Mouse (Mus musculus) stomach, embryonic 15.5 days (tissue): ENCODE measurements around the gene Neu1. TPM values are rescaled to one million over a fixed set of nuclear protein-coding genes. Genes with fewer than 3 reads are reported as not detected.
A peak's percentile ranks its signal among the peaks of the same experiment; 100 is the strongest.
"Not testable (repeated sequence)": the region's sequence is repeated elsewhere in the genome, so short reads cannot be mapped to it uniquely, and the experiment has no call there.

Experiments
- ATAC-seq: fragments of 200-750 bp; cut with Nextera tagmentation; 2 replicates; pipeline ENCODE4 v1.8.0; 2017; ENCODE audit warnings: low read depth, moderate number of reproducible peaks, moderate TSS enrichment; ENCODE audit not compliant: insufficient read depth, low FRiP score
- H3K27ac ChIP-seq: fragments of 300-500 bp; sonication (generic); 2 replicates; pipeline ENCODE4 v1.5.1; 2015; ENCODE audit warnings: mild to moderate bottlenecking, inconsistent platforms
- H3K27me3 ChIP-seq: fragments of 300-500 bp; sonication (generic); replicated peaks from 2 replicates; pipeline ENCODE4 v1.6.1; 2015; ENCODE audit warnings: inconsistent platforms
- H3K36me3 ChIP-seq: fragments of 300-500 bp; sonication (generic); 2 replicates; pipeline ENCODE4 v1.6.1; 2015; ENCODE audit warnings: inconsistent platforms
- H3K4me1 ChIP-seq: fragments of 300-500 bp; sonication (generic); 2 replicates; pipeline ENCODE4 v1.6.1; 2015; ENCODE audit warnings: inconsistent platforms
- H3K4me2 ChIP-seq: fragments of 300-500 bp; sonication (generic); 2 replicates; pipeline ENCODE4 v1.6.1; 2015; ENCODE audit warnings: mild to moderate bottlenecking, inconsistent platforms
- H3K4me3 ChIP-seq: fragments of 300-500 bp; sonication (generic); replicated peaks from 2 replicates; pipeline ENCODE4 v1.5.1; 2015; ENCODE audit warnings: inconsistent platforms
- H3K9ac ChIP-seq: fragments of 300-500 bp; sonication (generic); 2 replicates; pipeline ENCODE4 v1.6.1; 2015; ENCODE audit warnings: inconsistent platforms
- H3K9me3 ChIP-seq: fragments of 300-500 bp; sonication (generic); 2 replicates; pipeline ENCODE4 v1.6.1; 2016; ENCODE audit warnings: inconsistent platforms
- WGBS: fragments of 180-500 bp; shearing (Covaris S2); methylation state at CpG from one replicate; pipeline ENCODE4 v1.1.7; 2015; 5-methylcytosine and 5-hydroxymethylcytosine counted together
- polyA plus RNA-seq: library from polyadenylated mRNA; unstranded; fragments of >200 nt; fragmentation: Nextera tagmentation; extraction: Ambion mirVana; gene quantifications from 2 replicates; pipeline ENCODE4 v1.2.1, GENCODE M21; 2015

Neu1 gene
- polyA plus RNA-seq, 1 experiment from 2014 or later = 36.9 TPM

GRCm38 (mm10) chr17:34960702-34961493, 29.8 kb downstream of the Neu1 start:
- H3K4me1 ChIP-seq = peaks cover 13% of the 10 kb centered on the region; the same call in 1 of the 2 replicates
- H3K9me3 ChIP-seq = no peaks in the 10 kb centered on the region
- peak overlapping the region; percentile 99; the same call in 1 of the 2 replicates for H3K27ac ChIP-seq
- no peaks in the 10 kb centered on the region for H3K27me3 ChIP-seq
- no peak overlapping the region for H3K9ac ChIP-seq
- H3K4me2 ChIP-seq = no peak overlapping the region
- no peak for ATAC-seq
- H3K4me3 ChIP-seq = no peak overlapping the region
- H3K36me3 ChIP-seq = no peaks in the 10 kb centered on the region

GRCm38 (mm10) chr17:34962125-34962524, 31.1 kb downstream of the Neu1 start:
- no peak for ATAC-seq
- 36% methylated on average over 3 of the region's 3 CpGs for WGBS

GRCm38 (mm10) chr17:34962841-34963240, 31.8 kb downstream of the Neu1 start:
- H3K36me3 ChIP-seq = no peaks in the 10 kb centered on the region
- WGBS = 58% methylated on average over 1 of the region's 1 CpGs
- no peak overlapping the region for H3K4me2 ChIP-seq
- H3K4me1 ChIP-seq = peaks cover 13% of the 10 kb centered on the region; the same call in 1 of the 2 replicates
- no peaks in the 10 kb centered on the region for H3K9me3 ChIP-seq
- H3K9ac ChIP-seq = no peak overlapping the region
- H3K27ac ChIP-seq = peak overlapping the region; percentile 40; the same call in 1 of the 2 replicates
- H3K4me3 ChIP-seq = no peak overlapping the region
- peaks cover 3% of the 10 kb centered on the region for H3K27me3 ChIP-seq
- ATAC-seq = no peak

More at GRCm38 (mm10) chr17:34962125-34962524, 31.1 kb downstream of the Neu1 start:
- no peak overlapping the region for H3K4me2 ChIP-seq
- H3K27me3 ChIP-seq = no peaks in the 10 kb centered on the region
- H3K9ac ChIP-seq = no peak overlapping the region
- peaks cover 13% of the 10 kb centered on the region; the same call in 1 of the 2 replicates for H3K4me1 ChIP-seq
- H3K27ac ChIP-seq = peak overlapping the region; percentile 71; the same call in 1 of the 2 replicates
- H3K9me3 ChIP-seq = no peaks in the 10 kb centered on the region
- no peak overlapping the region for H3K4me3 ChIP-seq
- no peaks in the 10 kb centered on the region for H3K36me3 ChIP-seq

- Histone ChIP-seq H3K4me1 (peaks cover 13% of the 10 kb centered on the region; the same call in 1 of the 2 replicates), H3K36me3 (no peaks in the 10 kb centered on the region), H3K27me3 (peaks cover 15% of the 10 kb centered on the region), H3K9me3 (no peaks in the 10 kb centered on the region), H3K4me3 (no peak overlapping the region), H3K27ac (peak overlapping the region; percentile 27), H3K9ac (no peak overlapping the region), H3K4me2 (no peak overlapping the region)
- no peak for ATAC-seq
- WGBS = 28% methylated on average over 1 of the region's 1 CpGs
Measured at GRCm38 (mm10) chr17:34964640-34965049, 33.6 kb downstream of the Neu1 start.

GRCm38 (mm10) chr17:34965627-34966026, 34.6 kb downstream of the Neu1 start:
- Histone ChIP-seq H3K4me1 (0 out of 2 replicates have a peak, but pooled peaks cover 6% of the 10 kb centered on the region), H3K9ac (no peak overlapping the region), H3K4me2 (no peak overlapping the region), H3K9me3 (no peaks in the 10 kb centered on the region), H3K36me3 (no peaks in the 10 kb centered on the region), H3K4me3 (no peak overlapping the region), H3K27ac (peak overlapping the region; percentile 27; the same call in 1 of the 2 replicates), H3K27me3 (peaks cover 17% of the 10 kb centered on the region)
- 58% methylated on average over 5 of the region's 5 CpGs for WGBS
- ATAC-seq = no peak

GRCm38 (mm10) chr17:34969822-34970221, 38.8 kb downstream of the Neu1 start, which contains the start of gene Gm20481:
Gm20481 (plus strand) TSS chr17:34969912.
- H3K27ac ChIP-seq, H3K36me3 ChIP-seq, H3K4me2 ChIP-seq, ATAC-seq, H3K9me3 ChIP-seq, H3K4me3 ChIP-seq, H3K4me1 ChIP-seq, H3K9ac ChIP-seq: not testable (repeated sequence)
- peaks cover 17% of the 10 kb centered on the region for H3K27me3 ChIP-seq
- WGBS = 57% methylated on average over 7 of the region's 11 CpGs

- not testable (repeated sequence) for H3K27ac ChIP-seq, H3K36me3 ChIP-seq, H3K4me1 ChIP-seq, ATAC-seq, H3K4me3 ChIP-seq, H3K9me3 ChIP-seq, H3K9ac ChIP-seq, H3K4me2 ChIP-seq
- WGBS = 41% methylated on average over 15 of the region's 37 CpGs
- peaks cover 17% of the 10 kb centered on the region for H3K27me3 ChIP-seq
Measured at GRCm38 (mm10) chr17:34970850-34971249, 39.8 kb downstream of the Neu1 start.

- peak overlapping the region; percentile 72 for H3K4me2 ChIP-seq
- H3K4me1 ChIP-seq, H3K36me3 ChIP-seq, H3K9ac ChIP-seq, H3K9me3 ChIP-seq, H3K27ac ChIP-seq: not testable (repeated sequence)
- H3K4me3 ChIP-seq = peak overlapping the region; percentile 39
- H3K27me3 ChIP-seq = peaks cover 17% of the 10 kb centered on the region
- WGBS = 4% methylated on average over 28 of the region's 43 CpGs
- 0 out of 2 replicates have a peak, but pooled peaks have one; percentile 5 for ATAC-seq
Measured at GRCm38 (mm10) chr17:34971694-34972068, 40.6 kb downstream of the Neu1 start.

GRCm38 (mm10) chr17:34972069-34972749, 41.2 kb downstream of the Neu1 start, which contains the start of the genes Hspa1a and Hspa1l:
Hspa1a (minus strand) TSS chr17:34972156.
Hspa1l (plus strand) TSS chr17:34972703.
- not testable (repeated sequence) for H3K9me3 ChIP-seq, H3K4me1 ChIP-seq, H3K9ac ChIP-seq, H3K36me3 ChIP-seq
- peak; percentile 95 for ATAC-seq
- Histone ChIP-seq H3K27me3 (peaks cover 17% of the 10 kb centered on the region), H3K27ac (0 out of 2 replicates have a peak within 1 kb of the TSS, but pooled peaks have one; percentile 40), H3K4me2 (peak within 1 kb of the TSS; percentile 72), H3K4me3 (peak within 1 kb of the TSS; percentile 39)
- 1% methylated on average over 31 of the region's 33 CpGs for WGBS

GRCm38 (mm10) chr17:34975581-34976492, 44.8 kb downstream of the Neu1 start:
- Histone ChIP-seq H3K4me3 (no peak overlapping the region), H3K36me3 (no peaks in the 10 kb centered on the region), H3K4me1 (peaks cover 6% of the 10 kb centered on the region), H3K4me2 (no peak overlapping the region), H3K9ac (no peak overlapping the region), H3K9me3 (no peaks in the 10 kb centered on the region), H3K27me3 (no peaks in the 10 kb centered on the region), H3K27ac (no peak overlapping the region)
- 74% methylated on average over 3 of the region's 3 CpGs for WGBS
- no peak for ATAC-seq

- Histone ChIP-seq H3K4me1 (peaks cover 8% of the 10 kb centered on the region), H3K36me3 (no peaks in the 10 kb centered on the region), H3K4me2 (no peak overlapping the region), H3K9ac (no peak overlapping the region), H3K27ac (no peak overlapping the region), H3K9me3 (no peaks in the 10 kb centered on the region), H3K4me3 (no peak overlapping the region), H3K27me3 (no peaks in the 10 kb centered on the region)
- 92% methylated on average over 20 of the region's 20 CpGs for WGBS
- no peak for ATAC-seq
Measured at GRCm38 (mm10) chr17:34977000-34977399, 45.9 kb downstream of the Neu1 start.
